Mouse (Mus musculus): ENCODE measurements around the gene Fam81a.

- TF ChIP-seq CTCF (conservative IDR thresholded peaks at IDR 0.05 in 1 of 2, IDR thresholded peaks at IDR 0.05 in 1 of 2; ENCODE audit: low read depth in 2 of 2, low read length in 2 of 2) (no peak), RCOR1 (conservative IDR thresholded peaks at IDR 0.05; ENCODE audit: low read depth, low read length) (no peak), MYC (IDR thresholded peaks at IDR 0.05; ENCODE audit: low read depth, low read length) (no peak), USF1 (IDR thresholded peaks at IDR 0.05; ENCODE audit: low read depth, low read length) (no peak), ELF1 (IDR thresholded peaks at IDR 0.05; ENCODE audit: low read depth, low read length) (no peak), POLR2A (IDR thresholded peaks at IDR 0.05; ENCODE audit: low read depth, low read length) (no peak), IRF4 (IDR thresholded peaks at IDR 0.05; ENCODE audit: low read depth, low read length) (no peak), TCF12 (IDR thresholded peaks at IDR 0.05; ENCODE audit: low read depth, low read length) (no peak), EP300 (IDR thresholded peaks at IDR 0.05; ENCODE audit: low read length) (no peak), MXI1 (IDR thresholded peaks at IDR 0.05; ENCODE audit: low read depth, low read length) (no peak), GABPA (IDR thresholded peaks at IDR 0.05; ENCODE audit: insufficient replicate concordance, low read depth, low read length) (no peak)
These were observed 51.8 kb downstream of the Fam81a start for GRCm38 (mm10) chr9:70090541-70090940.
